13 mouse cellular contexts compared by ENCODE assay signal in the genomic region with DNA sequence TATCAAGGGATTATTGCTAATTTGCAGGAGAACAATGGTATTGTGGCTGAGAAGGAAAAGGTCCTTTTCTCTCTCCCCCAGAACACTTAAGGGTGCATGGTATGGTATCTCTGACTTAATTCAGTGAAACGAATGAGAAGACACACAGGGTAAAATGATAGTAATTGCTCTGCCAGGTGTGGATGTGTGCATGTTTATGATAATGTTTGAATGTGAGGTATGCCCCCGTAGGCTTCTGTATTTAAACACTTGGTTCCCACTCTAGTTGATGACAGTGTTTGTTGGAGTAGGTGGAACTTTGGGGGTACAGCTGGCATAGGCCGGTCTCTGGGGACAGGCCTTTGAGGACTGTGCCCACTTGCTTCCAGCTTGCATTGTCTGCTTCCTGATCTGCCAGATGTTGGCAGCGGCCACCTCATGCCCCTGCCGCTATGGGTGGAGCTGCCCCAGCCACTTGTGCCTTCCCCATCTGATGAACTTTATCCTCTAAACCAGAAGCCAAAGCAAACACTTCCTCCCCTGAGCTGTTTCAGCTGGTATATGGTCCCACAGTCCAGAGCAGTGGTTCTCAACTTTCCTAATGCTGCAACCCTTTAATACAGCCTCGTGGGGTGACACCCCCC. TPM values are rescaled to one million over a fixed set of nuclear protein-coding genes. Genes with fewer than 3 reads are reported as not detected.
DNase-seq lines count a peak whose midpoint lies in the region; ATAC-seq and TF ChIP-seq lines count a peak whose summit lies in the region.
"Had no signal": no experiment of that assay in that cellular context is flagged by ENCODE, and none has a peak within 500 bp of the region (broad histone marks: within the 10 kb centered on the region; RNA-seq: fewer than 3 reads in every experiment).

No protein-coding gene starts in this region.

- intact Hi-C loops in gastrocnemius, postnatal 36 days (cut with DNase I) = no loop called here

- DNase-seq in kidney, postnatal 0 days (ENCODE audit: low spot score) = peak; percentile 24
- DNase-seq in adipocyte (ENCODE audit: low spot score) = peak; percentile 44
- DNase-seq in thymus, postnatal 14 days = peak; percentile 41
- DNase-seq in gastrocnemius, postnatal 36 days = no peak
- no peak for DNase-seq in embryo, embryonic 10 days (ENCODE audit: low spot score)
- DNase-seq: cerebellum, postnatal 25 days; gastrocnemius, postnatal 25 days; heart, postnatal 10 days had no signal

- H3K27me3 ChIP-seq in kidney, postnatal 0 days (ENCODE audit: insufficient read depth, low read length) = no peaks in the 10 kb centered on the region
- H3K27me3 ChIP-seq in kidney, embryonic 15.5 days = no peaks in the 10 kb centered on the region
- no peaks in the 10 kb centered on the region for H3K27me3 ChIP-seq in liver, embryonic 15.5 days
- H3K27me3 ChIP-seq: embryonic facial prominence, embryonic 15.5 days; midbrain, embryonic 13.5 days; stomach, embryonic 15.5 days had no signal

- no peaks in the 10 kb centered on the region for H3K9me3 ChIP-seq in kidney, postnatal 0 days (replicated peaks; ENCODE audit: low read length)
- H3K9me3 ChIP-seq in kidney, embryonic 15.5 days (replicated peaks) = no peaks in the 10 kb centered on the region
- no peaks in the 10 kb centered on the region for H3K9me3 ChIP-seq in liver, embryonic 15.5 days (replicated peaks)
- H3K9me3 ChIP-seq: embryonic facial prominence, embryonic 15.5 days; midbrain, embryonic 13.5 days; stomach, embryonic 15.5 days had no signal

- H3K4me2 ChIP-seq in kidney, postnatal 0 days (ENCODE audit: low read length) = no peak overlapping the region
- no peak overlapping the region for H3K4me2 ChIP-seq in kidney, embryonic 15.5 days
- no peak overlapping the region for H3K4me2 ChIP-seq in liver, embryonic 15.5 days
- H3K4me2 ChIP-seq: embryonic facial prominence, embryonic 15.5 days; midbrain, embryonic 13.5 days; stomach, embryonic 15.5 days had no signal

- H3K4me1 ChIP-seq in kidney, postnatal 0 days (replicated peaks; ENCODE audit: insufficient read depth, low read length) = no peaks in the 10 kb centered on the region
- H3K4me1 ChIP-seq in kidney, embryonic 15.5 days = no peaks in the 10 kb centered on the region
- peaks cover 3% of the 10 kb centered on the region; the same call in 1 of the 2 replicates for H3K4me1 ChIP-seq in liver, embryonic 15.5 days (replicated peaks)
- H3K4me1 ChIP-seq: midbrain, embryonic 13.5 days; stomach, embryonic 15.5 days had no signal

- no peak; the same call in 1 of the 2 replicates for ATAC-seq in kidney, postnatal 0 days (replicated peaks; ENCODE audit: low FRiP score, low read depth)
- ATAC-seq in kidney, embryonic 15.5 days (replicated peaks; ENCODE audit: low FRiP score) = no peak
- 0 out of 2 replicates have a peak, but pooled peaks have one; percentile 58 for ATAC-seq in liver, embryonic 15.5 days (ENCODE audit: insufficient read depth)
- ATAC-seq: midbrain, embryonic 13.5 days had no signal

- no peak overlapping the region for H3K27ac ChIP-seq in kidney, postnatal 0 days
- H3K27ac ChIP-seq in kidney, embryonic 15.5 days = no peak overlapping the region
- no peak overlapping the region for H3K27ac ChIP-seq in liver, embryonic 15.5 days (replicated peaks)
- H3K27ac ChIP-seq: embryonic facial prominence, embryonic 15.5 days; midbrain, embryonic 13.5 days; stomach, embryonic 15.5 days had no signal

- H3K4me3 ChIP-seq in kidney, postnatal 0 days (replicated peaks; ENCODE audit: low read depth, low read length) = no peak overlapping the region
- H3K4me3 ChIP-seq in kidney, embryonic 15.5 days (replicated peaks) = no peak overlapping the region
- no peak overlapping the region for H3K4me3 ChIP-seq in liver, embryonic 15.5 days (replicated peaks)
- H3K4me3 ChIP-seq: embryonic facial prominence, embryonic 15.5 days; midbrain, embryonic 13.5 days; stomach, embryonic 15.5 days had no signal

- no peak overlapping the region for H3K9ac ChIP-seq in kidney, postnatal 0 days (ENCODE audit: low read depth, low read length)
- no peak overlapping the region for H3K9ac ChIP-seq in kidney, embryonic 15.5 days
- no peak overlapping the region for H3K9ac ChIP-seq in liver, embryonic 15.5 days
- H3K9ac ChIP-seq: embryonic facial prominence, embryonic 15.5 days; midbrain, embryonic 13.5 days; stomach, embryonic 15.5 days had no signal

- TF ChIP-seq CTCF in kidney, postnatal 0 days (IDR thresholded peaks at IDR 0.05; ENCODE audit: low read depth) = no peak

- H3K36me3 ChIP-seq in kidney, postnatal 0 days (ENCODE audit: insufficient read depth, low read length) = no peaks in the 10 kb centered on the region
- no peaks in the 10 kb centered on the region for H3K36me3 ChIP-seq in kidney, embryonic 15.5 days
- H3K36me3 ChIP-seq in liver, embryonic 15.5 days (replicated peaks) = no peaks in the 10 kb centered on the region
- H3K36me3 ChIP-seq: embryonic facial prominence, embryonic 15.5 days; midbrain, embryonic 13.5 days; stomach, embryonic 15.5 days had no signal

- 62% methylated on average over 6 of the region's 6 CpGs for WGBS in kidney, postnatal 0 days
- WGBS in kidney, embryonic 15.5 days = 71% methylated on average over 6 of the region's 6 CpGs
- WGBS in liver, embryonic 15.5 days (ENCODE audit: insufficient replicate concordance) = 35% methylated on average over 6 of the region's 6 CpGs

RNA-seq across cellular contexts. Expression of a gene that starts 53.0 kb away (rescaled TPM):
- polyA plus RNA-seq in kidney, postnatal 0 days (2015; fragmentation: Nextera tagmentation; extraction: Ambion mirVana) = 13.3 and 14.4 TPM in 2 replicates
- 14.3 and 15.3 TPM in 2 replicates for polyA plus RNA-seq in kidney, embryonic 15.5 days (2015; fragmentation: Nextera tagmentation; extraction: Ambion mirVana)
- 2.3 and 3.5 TPM in 2 replicates for polyA plus RNA-seq in liver, embryonic 15.5 days (2015; fragmentation: Nextera tagmentation; extraction: Ambion mirVana)
- total RNA-seq in gastrocnemius, postnatal 36 days (2021) = 10 to 100 TPM; 17.1 to 32.7 TPM

Comparison
In these comparisons a context has a peak if more than half of its experiments do, and no peak if none do; other contexts are left out.
1. DNase-seq: peak in kidney, postnatal 0 days (single experiment), adipocyte (single experiment) and thymus, postnatal 14 days (single experiment); none in gastrocnemius, postnatal 36 days (0 of 2) and embryo, embryonic 10 days (single experiment).